ENCODE assay signal across 9 mouse cellular contexts in genomic region chr17:5848706-5849415, GRCm38 (mm10). TPM values are rescaled to one million over a fixed set of nuclear protein-coding genes. Genes with fewer than 3 reads are reported as not detected.
DNase-seq lines count a peak whose midpoint lies in the region; ATAC-seq and TF ChIP-seq lines count a peak whose summit lies in the region.
"Had no signal": no experiment of that assay in that cellular context is flagged by ENCODE, and none has a peak within 500 bp of the region (broad histone marks: within the 10 kb centered on the region; RNA-seq: fewer than 3 reads in every experiment).

No protein-coding gene starts in this region.

- no peaks in the 10 kb centered on the region for H3K36me3 ChIP-seq in heart, embryonic 15.5 days
- H3K36me3 ChIP-seq in embryonic facial prominence, embryonic 12.5 days = no peaks in the 10 kb centered on the region; the same call in 1 of the 2 replicates
- 0 out of 2 replicates have a peak, but pooled peaks cover 1% of the 10 kb centered on the region for H3K36me3 ChIP-seq in intestine, postnatal 0 days (ENCODE audit: control insufficient read depth, insufficient read depth)
- no peaks in the 10 kb centered on the region for H3K36me3 ChIP-seq in midbrain, postnatal 0 days (ENCODE audit: insufficient read depth, low read length)

- peak overlapping the region; percentile 79 for H3K4me2 ChIP-seq in heart, embryonic 15.5 days
- peak overlapping the region; percentile 52 for H3K4me2 ChIP-seq in embryonic facial prominence, embryonic 12.5 days (replicated peaks)
- H3K4me2 ChIP-seq in intestine, postnatal 0 days (replicated peaks; ENCODE audit: low read depth) = peak overlapping the region; percentile 67
- H3K4me2 ChIP-seq in midbrain, postnatal 0 days (ENCODE audit: low read depth, low read length, poor library complexity, severe bottlenecking) = peak overlapping the region; percentile 58

- H3K4me1 ChIP-seq in heart, embryonic 15.5 days (replicated peaks) = peaks cover 26% of the 10 kb centered on the region
- H3K4me1 ChIP-seq in embryonic facial prominence, embryonic 12.5 days = peaks cover 27% of the 10 kb centered on the region
- H3K4me1 ChIP-seq in intestine, postnatal 0 days (replicated peaks; ENCODE audit: control insufficient read depth, insufficient read depth, low read length) = no peaks in the 10 kb centered on the region
- peaks cover 4% of the 10 kb centered on the region; the same call in 1 of the 2 replicates for H3K4me1 ChIP-seq in midbrain, postnatal 0 days (ENCODE audit: insufficient read depth, low read length)

- no peaks in the 10 kb centered on the region for H3K9me3 ChIP-seq in heart, embryonic 15.5 days (replicated peaks)
- no peaks in the 10 kb centered on the region for H3K9me3 ChIP-seq in embryonic facial prominence, embryonic 12.5 days
- no peaks in the 10 kb centered on the region for H3K9me3 ChIP-seq in intestine, postnatal 0 days (ENCODE audit: control insufficient read depth)
- H3K9me3 ChIP-seq in midbrain, postnatal 0 days (ENCODE audit: low read length) = no peaks in the 10 kb centered on the region
- H3K9me3 ChIP-seq: G1E had no signal

- H3K9ac ChIP-seq in heart, embryonic 15.5 days = peak overlapping the region; percentile 40
- H3K9ac ChIP-seq in embryonic facial prominence, embryonic 12.5 days = peak overlapping the region; percentile 44
- peak overlapping the region; percentile 41 for H3K9ac ChIP-seq in intestine, postnatal 0 days (ENCODE audit: low read depth, low read length)
- H3K9ac ChIP-seq in midbrain, postnatal 0 days (replicated peaks; ENCODE audit: low read length, poor library complexity, severe bottlenecking) = no peak overlapping the region

- 65% methylated on average over 10 of the region's 10 CpGs for WGBS in heart, embryonic 15.5 days
- WGBS in embryonic facial prominence, embryonic 12.5 days = 65% methylated on average over 10 of the region's 10 CpGs
- WGBS in intestine, postnatal 0 days = 54% methylated on average over 10 of the region's 10 CpGs
- WGBS in midbrain, postnatal 0 days = 66% methylated on average over 10 of the region's 10 CpGs

- H3K4me3 ChIP-seq in heart, embryonic 15.5 days = peak overlapping the region; percentile 41
- 0 out of 2 replicates have a peak overlapping the region, but pooled peaks have one; percentile 23 for H3K4me3 ChIP-seq in embryonic facial prominence, embryonic 12.5 days
- H3K4me3 ChIP-seq in intestine, postnatal 0 days (ENCODE audit: low read depth, low read length) = peak overlapping the region; percentile 25
- peak overlapping the region; percentile 24; the same call in 1 of the 2 replicates for H3K4me3 ChIP-seq in midbrain, postnatal 0 days (ENCODE audit: low read depth, low read length)

- TF ChIP-seq CTCF in intestine, postnatal 0 days (IDR thresholded peaks at IDR 0.05; ENCODE audit: low read depth) = no peak
- no peak for TF ChIP-seq CTCF in midbrain, postnatal 0 days (IDR thresholded peaks at IDR 0.05)

- no peak for DNase-seq in heart, adult 9 months (ENCODE audit: low spot score in 2 of 2)
- DNase-seq in midbrain, postnatal 0 days (ENCODE audit: low spot score) = no peak
- no peak for DNase-seq in adrenal gland, postnatal 14 days
- DNase-seq in layer of hippocampus, postnatal 14 days (ENCODE audit: low spot score in 2 of 2) = no peak
- no peak for DNase-seq in lung, adult 18-20 months

- peak overlapping the region; percentile 79 for H3K27ac ChIP-seq in heart, embryonic 15.5 days
- peak overlapping the region; percentile 83; the same call in 1 of the 2 replicates for H3K27ac ChIP-seq in embryonic facial prominence, embryonic 12.5 days
- H3K27ac ChIP-seq in intestine, postnatal 0 days (ENCODE audit: low read depth, low read length) = peak overlapping the region; percentile 90
- H3K27ac ChIP-seq in midbrain, postnatal 0 days (ENCODE audit: low read depth, low read length) = no peak overlapping the region; the same call in 1 of the 2 replicates

- H3K27me3 ChIP-seq in heart, embryonic 15.5 days = no peaks in the 10 kb centered on the region
- H3K27me3 ChIP-seq in embryonic facial prominence, embryonic 12.5 days = no peaks in the 10 kb centered on the region
- H3K27me3 ChIP-seq in intestine, postnatal 0 days (replicated peaks; ENCODE audit: control insufficient read depth, insufficient read depth, low read length) = no peaks in the 10 kb centered on the region
- H3K27me3 ChIP-seq in midbrain, postnatal 0 days (ENCODE audit: insufficient read depth, low read length) = no peaks in the 10 kb centered on the region

- ATAC-seq in heart, embryonic 15.5 days (replicated peaks; ENCODE audit: insufficient number of reproducible peaks, insufficient read depth, low FRiP score, low read depth) = no peak
- no peak for ATAC-seq in embryonic facial prominence, embryonic 12.5 days (ENCODE audit: insufficient number of reproducible peaks, insufficient read depth, low FRiP score, low TSS enrichment)
- no peak for ATAC-seq in intestine, postnatal 0 days
- ATAC-seq in midbrain, postnatal 0 days (ENCODE audit: low FRiP score) = no peak

RNA-seq across cellular contexts. Expression of gene Snx9, which starts 7.7 kb away (rescaled TPM):
- polyA plus RNA-seq in heart, embryonic 15.5 days (2015; fragmentation: Nextera tagmentation; extraction: Ambion mirVana) = 21.1 and 22.2 TPM in 2 replicates
- polyA plus RNA-seq in embryonic facial prominence, embryonic 12.5 days (2016; fragmentation: Nextera tagmentation; extraction: Ambion mirVana) = 31.7 and 33.3 TPM in 2 replicates
- 91.4 and 95.4 TPM in 2 replicates for polyA plus RNA-seq in intestine, postnatal 0 days (2015; fragmentation: Nextera tagmentation; extraction: Ambion mirVana)
- 10.4 and 11.3 TPM in 2 replicates for total RNA-seq in midbrain, postnatal 0 days (2014; rRNA removed)
- 4.8 and 5.3 TPM in 2 replicates for polyA plus RNA-seq in midbrain, postnatal 0 days (2015; fragmentation: Nextera tagmentation; extraction: Ambion mirVana)
- total RNA-seq in adrenal gland, postnatal 14 days (2021) = 48.4 and 49.2 TPM in 2 replicates
- total RNA-seq in layer of hippocampus, postnatal 14 days (2021) = 10 to 100 TPM; 13.4 to 13.7 TPM
